26 mouse cellular contexts compared by ENCODE assay signal in the genomic region with DNA sequence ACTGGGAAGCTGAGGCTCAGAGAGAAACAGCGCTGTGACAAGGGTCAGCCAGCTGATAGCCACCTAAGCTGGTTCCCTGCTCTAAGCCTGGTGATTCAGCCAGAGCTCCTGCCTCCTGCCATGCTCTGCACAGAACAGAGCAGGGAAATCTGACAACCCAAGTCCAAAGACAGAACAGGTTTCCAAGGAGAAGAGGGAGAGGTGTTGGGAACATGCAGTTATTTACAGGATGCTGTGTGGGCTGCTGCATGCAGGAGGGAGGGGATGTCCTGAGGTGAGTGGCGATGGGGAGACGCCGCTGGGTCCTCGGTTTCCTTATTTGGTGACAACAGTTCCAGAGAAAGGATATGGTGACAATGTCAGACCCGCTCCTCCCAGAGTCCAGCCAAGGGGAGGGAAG. TPM values are rescaled to one million over a fixed set of nuclear protein-coding genes. Genes with fewer than 3 reads are reported as not detected.
DNase-seq lines count a peak whose midpoint lies in the region; TF ChIP-seq lines count a peak whose summit lies in the region.
"Had no signal": no experiment of that assay in that cellular context is flagged by ENCODE, and none has a peak within 500 bp of the region (broad histone marks: within the 10 kb centered on the region; RNA-seq: fewer than 3 reads in every experiment).

No protein-coding gene starts in this region.

- no peak for TF ChIP-seq POLR2A in spleen, adult 2 months (IDR thresholded peaks at IDR 0.05; ENCODE audit: low read depth, low read length)

- intact Hi-C loops in left cerebral cortex, adult 2 months (cut with DNase I) = no loop called here
- intact Hi-C loops in left cerebral cortex, postnatal 4 days (cut with DNase I) = no loop called here

- WGBS in spleen, adult 2 months = 65% methylated on average over 6 of the region's 6 CpGs

- TF ChIP-seq CTCF in left cerebral cortex, adult 2 months (IDR thresholded peaks at IDR 0.05) = no peak
- TF ChIP-seq CTCF in spleen, adult 2 months (IDR thresholded peaks at IDR 0.05; ENCODE audit: extremely low read depth, insufficient read depth, insufficient read length, insufficient replicate concordance) = no peak

- H3K27ac ChIP-seq in left cerebral cortex, adult 2 months = peak overlapping the region; percentile 71
- H3K27ac ChIP-seq in spleen, adult 2 months (ENCODE audit: insufficient read depth, low read length) = peak overlapping the region; percentile 12; the same call in 1 of the 2 replicates
- H3K27ac ChIP-seq: hindbrain, embryonic 10.5 days; hindbrain, embryonic 15.5 days; limb, embryonic 12.5 days; midbrain, embryonic 12.5 days; stomach, embryonic 15.5 days had no signal

- DNase-seq in frontal cortex, adult 2 months (ENCODE audit: extremely low spot score in 1 of 2, low spot score in 1 of 2) = peak; percentile 67 to 68
- DNase-seq in frontal cortex, postnatal 14 days (ENCODE audit: low spot score in 2 of 2) = no peak
- peak in 1 of 2 experiments; percentile 42 for DNase-seq in left cerebral cortex, adult 2 months (ENCODE audit: extremely low spot score in 1 of 2, low spot score in 2 of 2)
- no peak for DNase-seq in left cerebral cortex, postnatal 4 days
- DNase-seq in spleen, adult 2 months (ENCODE audit: low read depth in 1 of 2, low spot score in 2 of 2) = no peak
- DNase-seq in spleen, adult 12 weeks (ENCODE audit: low spot score) = no peak
- peak; percentile 81 for DNase-seq in telencephalon, adult 2 months (ENCODE audit: low read depth, low spot score)
- no peak for DNase-seq in kidney, postnatal 25 days
- DNase-seq: adrenal gland, postnatal 10 days; cerebellum, adult 18-20 months; cerebellum, postnatal 10 days; heart, postnatal 14 days; kidney, adult 11 months; kidney, postnatal 14 days; lung, postnatal 36 days; thymus, adult 18-20 months; thymus, postnatal 25 days had no signal

- H3K27me3 ChIP-seq in spleen, adult 2 months (ENCODE audit: control insufficient read depth, insufficient read depth, low read length) = no peaks in the 10 kb centered on the region
- H3K27me3 ChIP-seq: hindbrain, embryonic 15.5 days; limb, embryonic 12.5 days; midbrain, embryonic 12.5 days; Patski; stomach, embryonic 15.5 days had no signal

- H3K36me3 ChIP-seq in spleen, adult 2 months (ENCODE audit: control insufficient read depth, insufficient read depth, low read length) = no peaks in the 10 kb centered on the region
- H3K36me3 ChIP-seq: hindbrain, embryonic 10.5 days; hindbrain, embryonic 15.5 days; limb, embryonic 12.5 days; midbrain, embryonic 12.5 days; stomach, embryonic 15.5 days had no signal

- H3K4me1 ChIP-seq in spleen, adult 2 months (ENCODE audit: control insufficient read depth, insufficient read depth, insufficient read length) = peaks cover 32% of the 10 kb centered on the region
- H3K4me1 ChIP-seq: hindbrain, embryonic 10.5 days; hindbrain, embryonic 15.5 days; limb, embryonic 12.5 days; stomach, embryonic 15.5 days had no signal

- no peak overlapping the region for H3K4me3 ChIP-seq in left cerebral cortex, adult 2 months
- no peak overlapping the region; the same call in 1 of the 2 replicates for H3K4me3 ChIP-seq in spleen, adult 2 months (ENCODE audit: extremely low read depth, insufficient read depth, insufficient read length)
- H3K4me3 ChIP-seq: erythroblast, embryonic 14.5 days; hindbrain, embryonic 10.5 days; hindbrain, embryonic 15.5 days; limb, embryonic 12.5 days; midbrain, embryonic 12.5 days; stomach, embryonic 15.5 days had no signal

RNA-seq across cellular contexts. Expression of a gene that starts 12.0 kb away (rescaled TPM):
- 389 and 416 TPM in 2 replicates for polyA plus RNA-seq in frontal cortex, adult 2 months (2012; rRNA removed)
- total RNA-seq in left cerebral cortex, adult 2 months (2021) = 100 to 1,000 TPM; 798 to 848 TPM
- 100 to 1,000 TPM; 451 to 461 TPM for total RNA-seq in left cerebral cortex, postnatal 4 days (2021)
- polyA plus RNA-seq in spleen, adult 2 months (2012; rRNA removed) = 3.5 and 4.3 TPM in 2 replicates
- total RNA-seq: megakaryocyte, adult 5-6 weeks had no signal
- polyA plus RNA-seq: inflammation-experienced regulatory T-cells, adult 6 months had no signal

Comparison
In these comparisons a context has a peak if more than half of its experiments do, and no peak if none do; other contexts are left out.
1. DNase-seq: peak in frontal cortex, adult 2 months (2 of 2) and telencephalon, adult 2 months (single experiment); none in frontal cortex, postnatal 14 days (0 of 2), left cerebral cortex, postnatal 4 days (single experiment), spleen, adult 2 months (0 of 2), spleen, adult 12 weeks (single experiment) and kidney, postnatal 25 days (0 of 2).